Mouse (Mus musculus) stomach, postnatal 0 days (tissue): ENCODE measurements around the gene Gm9922.

ENCODE experiments used
- CTCF ChIP-seq: IDR thresholded peaks from 2 replicates; pipeline ENCODE4 v1.5.1; 2016; ENCODE audit warnings: antibody characterized with exemption, low read depth, mild to moderate bottlenecking, moderate library complexity
- EP300 ChIP-seq: optimal IDR thresholded peaks from 2 replicates; pipeline ENCODE3; 2016; ENCODE audit warnings: antibody characterized with exemption

- TF ChIP-seq CTCF (no peak), EP300 (no peak)
These were observed 21.3 kb upstream of the Gm9922 start for GRCm38 (mm10) chr14:101750910-101751309.
